Mouse (Mus musculus): Measurements from ENCODE around the gene Amhr2.

DNA sequence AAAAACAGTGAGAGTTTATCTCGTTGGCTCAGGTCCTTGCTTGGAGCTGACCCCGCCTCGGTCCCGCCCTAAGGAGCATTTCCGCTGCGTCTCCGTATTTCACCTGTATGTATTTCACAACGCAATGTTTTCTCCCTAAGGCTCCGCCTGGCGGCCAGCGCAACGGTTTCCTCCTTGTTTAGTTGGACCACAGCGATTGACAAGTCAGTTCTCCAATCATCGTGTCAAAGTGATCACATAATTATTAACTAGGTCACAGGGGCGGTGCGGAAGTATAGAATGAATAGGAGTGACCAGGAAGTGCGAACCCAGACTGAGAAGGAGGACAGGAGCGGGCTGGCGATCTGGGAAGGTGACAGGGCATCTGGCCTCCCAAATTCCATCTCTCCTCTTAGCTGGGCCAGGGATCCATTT is 13.7 kb downstream of the Amhr2 start, which contains the start of gene Prr13:
- TF ChIP-seq CTCF (conservative IDR thresholded peaks at IDR 0.05; ENCODE audit: insufficient read depth, insufficient read length, low read depth, low read length), result peak; percentile 66
- peak; percentile 68 for TF ChIP-seq POLR2A (IDR thresholded peaks at IDR 0.05; ENCODE audit: low read depth, low read length)

Data from kidney, adult 2 months (tissue).